Mouse (Mus musculus): ENCODE results near the gene Cald1. TPM values are rescaled to one million over a fixed set of nuclear protein-coding genes. Genes with fewer than 3 reads are reported as not detected.

The Cald1 gene
- polyA plus RNA-seq, 1 experiment from 2014 or later: 368 TPM

GRCm38 (mm10) chr6:34711620-34712019, 113.3 kb downstream of the Cald1 start:
- H3K27ac ChIP-seq (ENCODE audit: low read length): no peak overlapping the region
- 59% methylated on average over 10 of the region's 10 CpGs for WGBS
- H3K36me3 ChIP-seq (ENCODE audit: control insufficient read depth, insufficient read depth, low read length): no peaks in the 10 kb centered on the region
- no peaks in the 10 kb centered on the region for H3K9me3 ChIP-seq (ENCODE audit: control insufficient read depth, low read depth, low read length)
- peaks cover 37% of the 10 kb centered on the region for H3K4me1 ChIP-seq (ENCODE audit: control insufficient read depth, insufficient read depth, low read length)
- ATAC-seq (ENCODE audit: insufficient number of reproducible peaks, insufficient read depth, low FRiP score, low read depth): no peak
- no peak overlapping the region for H3K4me3 ChIP-seq (ENCODE audit: low read depth, low read length)
- H3K27me3 ChIP-seq (ENCODE audit: control insufficient read depth, insufficient read depth, low read length): no peaks in the 10 kb centered on the region
- no peak overlapping the region for H3K9ac ChIP-seq (replicated peaks; ENCODE audit: low read depth, low read length)
- H3K4me2 ChIP-seq (replicated peaks; ENCODE audit: low read depth, low read length): no peak overlapping the region

- no peak for ATAC-seq (ENCODE audit: insufficient number of reproducible peaks, insufficient read depth, low FRiP score, low read depth)
- Histone ChIP-seq H3K4me1 (ENCODE audit: control insufficient read depth, insufficient read depth, low read length) (peaks cover 27% of the 10 kb centered on the region), H3K27ac (ENCODE audit: low read length) (no peak overlapping the region), H3K4me2 (replicated peaks; ENCODE audit: low read depth, low read length) (no peak overlapping the region), H3K9ac (replicated peaks; ENCODE audit: low read depth, low read length) (no peak overlapping the region), H3K36me3 (ENCODE audit: control insufficient read depth, insufficient read depth, low read length) (no peaks in the 10 kb centered on the region), H3K9me3 (ENCODE audit: control insufficient read depth, low read depth, low read length) (no peaks in the 10 kb centered on the region), H3K4me3 (ENCODE audit: low read depth, low read length) (no peak overlapping the region), H3K27me3 (ENCODE audit: control insufficient read depth, insufficient read depth, low read length) (no peaks in the 10 kb centered on the region)
- 90% methylated on average over 4 of the region's 4 CpGs for WGBS
These were observed 114.9 kb downstream of the Cald1 start for GRCm38 (mm10) chr6:34713169-34713568.

GRCm38 (mm10) chr6:34713777-34714176, 115.5 kb downstream of the Cald1 start:
- 84% methylated on average over 8 of the region's 8 CpGs for WGBS
- Histone ChIP-seq H3K4me3 (ENCODE audit: low read depth, low read length) (no peak overlapping the region), H3K4me2 (replicated peaks; ENCODE audit: low read depth, low read length) (no peak overlapping the region), H3K27me3 (ENCODE audit: control insufficient read depth, insufficient read depth, low read length) (no peaks in the 10 kb centered on the region), H3K27ac (ENCODE audit: low read length) (no peak overlapping the region), H3K9me3 (ENCODE audit: control insufficient read depth, low read depth, low read length) (no peaks in the 10 kb centered on the region), H3K4me1 (ENCODE audit: control insufficient read depth, insufficient read depth, low read length) (peaks cover 21% of the 10 kb centered on the region; the same call in 1 of the 2 replicates), H3K9ac (replicated peaks; ENCODE audit: low read depth, low read length) (no peak overlapping the region), H3K36me3 (ENCODE audit: control insufficient read depth, insufficient read depth, low read length) (no peaks in the 10 kb centered on the region)
- no peak for ATAC-seq (ENCODE audit: insufficient number of reproducible peaks, insufficient read depth, low FRiP score, low read depth)

GRCm38 (mm10) chr6:34714612-34715011, 116.3 kb downstream of the Cald1 start:
- Histone ChIP-seq H3K27me3 (ENCODE audit: control insufficient read depth, insufficient read depth, low read length) (no peaks in the 10 kb centered on the region), H3K36me3 (ENCODE audit: control insufficient read depth, insufficient read depth, low read length) (no peaks in the 10 kb centered on the region), H3K9me3 (ENCODE audit: control insufficient read depth, low read depth, low read length) (no peaks in the 10 kb centered on the region), H3K4me3 (ENCODE audit: low read depth, low read length) (no peak overlapping the region), H3K4me2 (replicated peaks; ENCODE audit: low read depth, low read length) (no peak overlapping the region), H3K27ac (ENCODE audit: low read length) (no peak overlapping the region), H3K9ac (replicated peaks; ENCODE audit: low read depth, low read length) (no peak overlapping the region), H3K4me1 (ENCODE audit: control insufficient read depth, insufficient read depth, low read length) (peaks cover 13% of the 10 kb centered on the region; the same call in 1 of the 2 replicates)
- no peak for ATAC-seq (ENCODE audit: insufficient number of reproducible peaks, insufficient read depth, low FRiP score, low read depth)
- WGBS: 86% methylated on average over 4 of the region's 4 CpGs

GRCm38 (mm10) chr6:34716206-34716887, 118.0 kb downstream of the Cald1 start:
- no peak overlapping the region for H3K9ac ChIP-seq (replicated peaks; ENCODE audit: low read depth, low read length)
- no peaks in the 10 kb centered on the region for H3K27me3 ChIP-seq (ENCODE audit: control insufficient read depth, insufficient read depth, low read length)
- no peaks in the 10 kb centered on the region for H3K36me3 ChIP-seq (ENCODE audit: control insufficient read depth, insufficient read depth, low read length)
- no peaks in the 10 kb centered on the region for H3K9me3 ChIP-seq (ENCODE audit: control insufficient read depth, low read depth, low read length)
- H3K4me1 ChIP-seq (ENCODE audit: control insufficient read depth, insufficient read depth, low read length): peaks cover 10% of the 10 kb centered on the region; the same call in 1 of the 2 replicates
- 81% methylated on average over 9 of the region's 9 CpGs for WGBS
- no peak for ATAC-seq (ENCODE audit: insufficient number of reproducible peaks, insufficient read depth, low FRiP score, low read depth)
- H3K4me2 ChIP-seq (replicated peaks; ENCODE audit: low read depth, low read length): no peak overlapping the region
- H3K4me3 ChIP-seq (ENCODE audit: low read depth, low read length): no peak overlapping the region
- no peak overlapping the region for H3K27ac ChIP-seq (ENCODE audit: low read length)

GRCm38 (mm10) chr6:34716888-34717635, 118.8 kb downstream of the Cald1 start:
- Histone ChIP-seq H3K27ac (ENCODE audit: low read length) (no peak overlapping the region), H3K4me1 (ENCODE audit: control insufficient read depth, insufficient read depth, low read length) (peaks cover 10% of the 10 kb centered on the region; the same call in 1 of the 2 replicates), H3K4me3 (ENCODE audit: low read depth, low read length) (no peak overlapping the region), H3K36me3 (ENCODE audit: control insufficient read depth, insufficient read depth, low read length) (no peaks in the 10 kb centered on the region), H3K9me3 (ENCODE audit: control insufficient read depth, low read depth, low read length) (no peaks in the 10 kb centered on the region), H3K27me3 (ENCODE audit: control insufficient read depth, insufficient read depth, low read length) (no peaks in the 10 kb centered on the region), H3K9ac (replicated peaks; ENCODE audit: low read depth, low read length) (no peak overlapping the region), H3K4me2 (replicated peaks; ENCODE audit: low read depth, low read length) (no peak overlapping the region)
- peak; percentile 49; the same call in 1 of the 2 replicates for ATAC-seq (ENCODE audit: insufficient number of reproducible peaks, insufficient read depth, low FRiP score, low read depth)
- WGBS: 33% methylated on average over 3 of the region's 3 CpGs

- H3K36me3 ChIP-seq (ENCODE audit: control insufficient read depth, insufficient read depth, low read length): no peaks in the 10 kb centered on the region
- no peak overlapping the region for H3K4me2 ChIP-seq (replicated peaks; ENCODE audit: low read depth, low read length)
- no peak overlapping the region for H3K27ac ChIP-seq (ENCODE audit: low read length)
- ATAC-seq (ENCODE audit: insufficient number of reproducible peaks, insufficient read depth, low FRiP score, low read depth): no peak
- H3K4me3 ChIP-seq (ENCODE audit: low read depth, low read length): no peak overlapping the region
- peaks cover 10% of the 10 kb centered on the region; the same call in 1 of the 2 replicates for H3K4me1 ChIP-seq (ENCODE audit: control insufficient read depth, insufficient read depth, low read length)
- 77% methylated on average over 4 of the region's 4 CpGs for WGBS
- H3K27me3 ChIP-seq (ENCODE audit: control insufficient read depth, insufficient read depth, low read length): no peaks in the 10 kb centered on the region
- H3K9me3 ChIP-seq (ENCODE audit: control insufficient read depth, low read depth, low read length): no peaks in the 10 kb centered on the region
- no peak overlapping the region for H3K9ac ChIP-seq (replicated peaks; ENCODE audit: low read depth, low read length)
These were observed 119.4 kb downstream of the Cald1 start for GRCm38 (mm10) chr6:34717651-34718050.

GRCm38 (mm10) chr6:34719141-34719680, 120.9 kb downstream of the Cald1 start:
- peaks cover 2% of the 10 kb centered on the region; the same call in 1 of the 2 replicates for H3K9me3 ChIP-seq (ENCODE audit: control insufficient read depth, low read depth, low read length)
- 63% methylated on average over 6 of the region's 6 CpGs for WGBS
- no peak for ATAC-seq (ENCODE audit: insufficient number of reproducible peaks, insufficient read depth, low FRiP score, low read depth)
- no peak overlapping the region for H3K9ac ChIP-seq (replicated peaks; ENCODE audit: low read depth, low read length)
- H3K4me2 ChIP-seq (replicated peaks; ENCODE audit: low read depth, low read length): no peak overlapping the region
- no peaks in the 10 kb centered on the region for H3K27me3 ChIP-seq (ENCODE audit: control insufficient read depth, insufficient read depth, low read length)
- peaks cover 10% of the 10 kb centered on the region; the same call in 1 of the 2 replicates for H3K4me1 ChIP-seq (ENCODE audit: control insufficient read depth, insufficient read depth, low read length)
- H3K4me3 ChIP-seq (ENCODE audit: low read depth, low read length): no peak overlapping the region
- no peak overlapping the region for H3K27ac ChIP-seq (ENCODE audit: low read length)
- H3K36me3 ChIP-seq (ENCODE audit: control insufficient read depth, insufficient read depth, low read length): no peaks in the 10 kb centered on the region
